Mouse (Mus musculus): ENCODE measurements around the gene Ube4a. TPM values are rescaled to one million over a fixed set of nuclear protein-coding genes. Genes with fewer than 3 reads are reported as not detected.
"Not testable (repeated sequence)": the region's sequence is repeated elsewhere in the genome, so short reads cannot be mapped to it uniquely, and the experiment has no call there.

Ube4a gene
- total RNA-seq, 4 experiments from 2014 or later, result 69.7 to 84.9 (median 72.3) TPM

- no peak for DNase-seq (ENCODE audit: low spot score in 2 of 2)
These were observed 16.3 kb upstream of the Ube4a start, which contains the start of gene Cd3d for GRCm38 (mm10) chr9:44981676-44982075. Gene Cd3d, plus strand, starts transcription at chr9:44981786.

GRCm38 (mm10) chr9:44981104-44981503, 15.7 kb upstream of the Ube4a start:
- DNase-seq (ENCODE audit: low spot score in 2 of 2), result no peak

- no peak for DNase-seq (ENCODE audit: low spot score in 2 of 2)
These were observed 14.8 kb upstream of the Ube4a start, which contains the start of gene Cd3g for GRCm38 (mm10) chr9:44980242-44980641. Gene Cd3g, minus strand, starts transcription at chr9:44980431.

- no peak for DNase-seq (ENCODE audit: low spot score in 2 of 2)
These were observed 14.4 kb upstream of the Ube4a start for GRCm38 (mm10) chr9:44979806-44980205.

GRCm38 (mm10) chr9:44977813-44978212, 12.4 kb upstream of the Ube4a start:
- DNase-seq (ENCODE audit: low spot score in 2 of 2), result no peak

- no peak for DNase-seq (ENCODE audit: low spot score in 2 of 2)
These were observed 4.0 kb upstream of the Ube4a start for GRCm38 (mm10) chr9:44969450-44969849.

GRCm38 (mm10) chr9:44967763-44968162, 2.4 kb upstream of the Ube4a start:
- not testable (repeated sequence) for DNase-seq (ENCODE audit: low spot score in 2 of 2)

GRCm38 (mm10) chr9:44966815-44967242, 1.4 kb upstream of the Ube4a start:
- DNase-seq (ENCODE audit: low spot score in 2 of 2), result peak; percentile 47 to 55

GRCm38 (mm10) chr9:44965833-44966466, 550 bp upstream of the Ube4a start:
- DNase-seq (ENCODE audit: low spot score in 2 of 2), result no peak

GRCm38 (mm10) chr9:44954432-44954831, 11.0 kb downstream of the Ube4a start:
- no peak for DNase-seq (ENCODE audit: low spot score in 2 of 2)

GRCm38 (mm10) chr9:44947836-44948235, 17.6 kb downstream of the Ube4a start:
- DNase-seq (ENCODE audit: low spot score in 2 of 2), result no peak

- DNase-seq (ENCODE audit: low spot score in 2 of 2), result peak in 1 of 2 experiments; percentile 28
These were observed 19.2 kb downstream of the Ube4a start for GRCm38 (mm10) chr9:44946185-44946695.

GRCm38 (mm10) chr9:44942421-44942820, 23.0 kb downstream of the Ube4a start:
- no peak for DNase-seq (ENCODE audit: low spot score in 2 of 2)

GRCm38 (mm10) chr9:44941756-44942155, 23.6 kb downstream of the Ube4a start:
- DNase-seq (ENCODE audit: low spot score in 2 of 2), result no peak

GRCm38 (mm10) chr9:44921543-44921942, 43.9 kb downstream of the Ube4a start:
- DNase-seq (ENCODE audit: low spot score in 2 of 2), result no peak

GRCm38 (mm10) chr9:44921123-44921468, 44.3 kb downstream of the Ube4a start:
- peak in 1 of 2 experiments; percentile 66 for DNase-seq (ENCODE audit: low spot score in 2 of 2)

- peak; percentile 83 to 90 for DNase-seq (ENCODE audit: low spot score in 2 of 2)
These were observed 44.9 kb downstream of the Ube4a start, which contains the start of gene Atp5l for GRCm38 (mm10) chr9:44920374-44921122. Gene Atp5l, minus strand, starts transcription at chr9:44920742.

- DNase-seq (ENCODE audit: low spot score in 2 of 2), result no peak
These were observed 45.8 kb downstream of the Ube4a start for GRCm38 (mm10) chr9:44919606-44920005.

GRCm38 (mm10) chr9:44916196-44916595, 49.2 kb downstream of the Ube4a start:
- DNase-seq (ENCODE audit: low spot score in 2 of 2), result no peak

- DNase-seq (ENCODE audit: low spot score in 2 of 2), result no peak
These were observed 50.7 kb downstream of the Ube4a start for GRCm38 (mm10) chr9:44914706-44915105.

GRCm38 (mm10) chr9:44911365-44911764, 54.0 kb downstream of the Ube4a start:
- DNase-seq (ENCODE audit: low spot score in 2 of 2), result no peak

GRCm38 (mm10) chr9:44905620-44906019, 59.8 kb downstream of the Ube4a start:
- peak; percentile 69 to 77 for DNase-seq (ENCODE audit: low spot score in 2 of 2)

Data from layer of hippocampus, adult 8-10 months (tissue).